Mouse (Mus musculus): Measurements from ENCODE around the gene Slamf6.
"Not testable (repeated sequence)": the region's sequence is repeated elsewhere in the genome, so short reads cannot be mapped to it uniquely, and the experiment has no call there.

The Slamf6 gene

GRCm38 (mm10) chr1:171955071-171955470, 37.8 kb downstream of the Slamf6 start:
- no peak for DNase-seq (ENCODE audit: low spot score in 2 of 2)

- DNase-seq (ENCODE audit: low spot score in 2 of 2), result peak in 1 of 2 experiments; percentile 16
Observed at GRCm38 (mm10) chr1:171957411-171957810, 40.1 kb downstream of the Slamf6 start.

GRCm38 (mm10) chr1:171960726-171961125, 43.4 kb downstream of the Slamf6 start:
- no peak for DNase-seq (ENCODE audit: low spot score in 2 of 2)

- no peak for DNase-seq (ENCODE audit: low spot score in 2 of 2)
Observed at GRCm38 (mm10) chr1:171961704-171962103, 44.4 kb downstream of the Slamf6 start.

GRCm38 (mm10) chr1:171963613-171964012, 46.3 kb downstream of the Slamf6 start:
- DNase-seq (ENCODE audit: low spot score in 2 of 2), result no peak

GRCm38 (mm10) chr1:171966054-171966790, 48.9 kb downstream of the Slamf6 start:
- no peak for DNase-seq (ENCODE audit: low spot score in 2 of 2)

- no peak for DNase-seq (ENCODE audit: low spot score in 2 of 2)
Observed at GRCm38 (mm10) chr1:171969221-171969620, 51.9 kb downstream of the Slamf6 start.

GRCm38 (mm10) chr1:171970854-171971586, 53.7 kb downstream of the Slamf6 start:
- no peak for DNase-seq (ENCODE audit: low spot score in 2 of 2)

GRCm38 (mm10) chr1:171974361-171974760, 57.0 kb downstream of the Slamf6 start:
- not testable (repeated sequence) for DNase-seq (ENCODE audit: low spot score in 2 of 2)

GRCm38 (mm10) chr1:171975377-171975776, 58.1 kb downstream of the Slamf6 start:
- no peak for DNase-seq (ENCODE audit: low spot score in 2 of 2)

GRCm38 (mm10) chr1:171975831-171976230, 58.5 kb downstream of the Slamf6 start:
- DNase-seq (ENCODE audit: low spot score in 2 of 2), result no peak

GRCm38 (mm10) chr1:171976826-171977539, 59.7 kb downstream of the Slamf6 start:
- no peak for DNase-seq (ENCODE audit: low spot score in 2 of 2)

- no peak for DNase-seq (ENCODE audit: low spot score in 2 of 2)
Observed at GRCm38 (mm10) chr1:171977891-171978290, 60.6 kb downstream of the Slamf6 start.

GRCm38 (mm10) chr1:171979969-171980730, 62.8 kb downstream of the Slamf6 start:
- no peak for DNase-seq (ENCODE audit: low spot score in 2 of 2)

- no peak for DNase-seq (ENCODE audit: low spot score in 2 of 2)
Observed at GRCm38 (mm10) chr1:171982170-171982569, 64.9 kb downstream of the Slamf6 start.

- DNase-seq (ENCODE audit: low spot score in 2 of 2), result no peak
Observed at GRCm38 (mm10) chr1:171982740-171983139, 65.4 kb downstream of the Slamf6 start.

GRCm38 (mm10) chr1:171983372-171984001, 66.2 kb downstream of the Slamf6 start:
- DNase-seq (ENCODE audit: low spot score in 2 of 2), result no peak

- no peak for DNase-seq (ENCODE audit: low spot score in 2 of 2)
Observed at GRCm38 (mm10) chr1:171984121-171984520, 66.8 kb downstream of the Slamf6 start.

GRCm38 (mm10) chr1:171991883-171992282, 74.6 kb downstream of the Slamf6 start:
- DNase-seq (ENCODE audit: low spot score in 2 of 2), result no peak

- no peak for DNase-seq (ENCODE audit: low spot score in 2 of 2)
Observed at GRCm38 (mm10) chr1:171992901-171993530, 75.7 kb downstream of the Slamf6 start.

GRCm38 (mm10) chr1:171994501-171994900, 77.2 kb downstream of the Slamf6 start:
- no peak for DNase-seq (ENCODE audit: low spot score in 2 of 2)

All from heart, adult 9 months (tissue).